Mouse (Mus musculus) urinary bladder, postnatal 4 days (tissue): ENCODE measurements around the gene Rbm44.
A peak's percentile ranks its signal among the peaks of the same experiment; 100 is the strongest.

Experiments
- DNase-seq, 2 experiments: peaks; one replicate each; pipeline ENCODE4 v3.0.0; 2021 to 2022; ENCODE audit warnings: low spot score in 2 of 2

Rbm44 gene

GRCm38 (mm10) chr1:91209785-91210184 is 64.9 kb downstream of the Rbm44 start:
- peak in 1 of 2 experiments; percentile 54 for DNase-seq

- no peak for DNase-seq
Measured at GRCm38 (mm10) chr1:91211099-91211498, 66.2 kb downstream of the Rbm44 start.

- no peak for DNase-seq
Measured at GRCm38 (mm10) chr1:91211591-91212008, 66.7 kb downstream of the Rbm44 start.

- DNase-seq = no peak
Measured at GRCm38 (mm10) chr1:91215264-91215663, 70.4 kb downstream of the Rbm44 start.

- no peak for DNase-seq
Measured at GRCm38 (mm10) chr1:91215981-91216380, 71.1 kb downstream of the Rbm44 start.

- no peak for DNase-seq
Measured at GRCm38 (mm10) chr1:91216504-91217267, 71.8 kb downstream of the Rbm44 start.

GRCm38 (mm10) chr1:91219641-91220321 is 74.9 kb downstream of the Rbm44 start:
- DNase-seq = no peak

- DNase-seq = no peak
Measured at GRCm38 (mm10) chr1:91220322-91220672, 75.4 kb downstream of the Rbm44 start.
